Mouse (Mus musculus): ENCODE measurements at regions not wholly inside any gene's neighbourhood (a gene's known extent, or its start where the extent isn't known, plus 50 kb on each side); places are given as distances from the start of the nearest gene placed in this dataset.

DNA sequence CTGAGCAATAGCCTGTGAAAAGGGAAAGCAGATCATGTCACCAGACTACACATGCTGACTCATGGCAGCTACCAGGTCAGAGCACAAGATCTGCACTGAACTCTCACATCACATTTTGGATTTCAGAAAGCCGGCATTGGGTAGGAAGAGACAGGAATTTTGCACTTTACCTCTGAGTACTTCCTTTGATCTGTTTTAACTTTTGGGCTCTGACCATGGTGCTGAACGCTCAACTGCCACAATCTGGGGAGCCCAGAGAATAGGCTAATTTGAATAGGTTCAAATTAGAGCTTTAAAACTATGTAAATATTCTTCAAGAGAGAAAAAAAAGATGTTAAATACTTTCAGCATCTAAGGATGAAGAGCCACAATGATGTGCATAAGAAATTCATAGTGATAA is 285.7 kb downstream of the Hao1 start:
- Histone ChIP-seq H3K27me3 (ENCODE audit: control insufficient read depth, insufficient read depth, insufficient read length) (no peaks in the 10 kb centered on the region), H3K4me3 (ENCODE audit: insufficient read depth, poor library complexity, severe bottlenecking) (no peak overlapping the region), H3K36me3 (ENCODE audit: control insufficient read depth, insufficient read depth) (no peaks in the 10 kb centered on the region), H3K79me2 (ENCODE audit: control insufficient read depth, insufficient read depth) (no peaks in the 10 kb centered on the region), H3ac (ENCODE audit: control insufficient read depth, insufficient read length, low read depth) (no peak overlapping the region), H3K79me3 (ENCODE audit: low read depth) (no peaks in the 10 kb centered on the region)
- TF ChIP-seq FOSL1 (IDR thresholded peaks at IDR 0.05; ENCODE audit: insufficient read depth, low read length, poor library complexity, severe bottlenecking): no peak
- no peak for TF ChIP-seq USF1 (IDR thresholded peaks at IDR 0.05; ENCODE audit: low read depth)
- no peak for TF ChIP-seq CEBPB (IDR thresholded peaks at IDR 0.05; ENCODE audit: low read depth)
- no peak for TF ChIP-seq MAX (IDR thresholded peaks at IDR 0.05)
- TF ChIP-seq CTCF (IDR thresholded peaks at IDR 0.05; ENCODE audit: control insufficient read depth, insufficient read depth, insufficient read length): no peak
- no peak for TF ChIP-seq MYOG (IDR thresholded peaks at IDR 0.05; ENCODE audit: control insufficient read depth, extremely low read depth, insufficient read length)
- no peak for TF ChIP-seq MYOD1 (IDR thresholded peaks at IDR 0.05; ENCODE audit: control insufficient read depth, insufficient read length, low read depth)
